Mouse (Mus musculus) lung, postnatal 14 days (tissue): Measurements from ENCODE around the gene Armh2.
A peak's percentile ranks its signal among the peaks of the same experiment; 100 is the strongest.

Experiments
- DNase-seq: peaks from one replicate; pipeline ENCODE4 v3.0.0; 2021

Gene Armh2

GRCm38 (mm10) chr13:24741028-24741427, at the start of gene Armh2:
Gene Armh2, plus strand, starts transcription at chr13:24741232.
- no peak for DNase-seq

DNA sequence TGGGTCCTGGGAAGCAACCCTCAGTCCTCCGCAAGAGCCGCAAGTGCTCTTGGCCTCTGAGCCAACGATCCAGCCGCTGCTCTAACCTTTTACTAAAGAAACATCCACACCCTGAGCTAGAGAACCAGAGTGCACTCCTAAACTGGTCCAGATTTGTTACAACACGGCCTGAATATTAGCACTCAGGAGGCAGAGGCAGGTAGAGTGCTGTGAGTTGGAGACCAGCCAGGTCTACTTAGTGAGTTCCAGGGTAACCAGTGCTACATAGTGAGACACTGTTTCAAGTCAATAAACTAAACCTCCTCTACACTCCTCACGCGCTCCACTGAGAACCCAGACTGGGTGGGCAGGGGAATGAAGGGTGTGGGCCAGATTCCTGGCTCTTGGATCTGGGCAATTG, 47.7 kb upstream of the Armh2 start:
- no peak for DNase-seq

DNA sequence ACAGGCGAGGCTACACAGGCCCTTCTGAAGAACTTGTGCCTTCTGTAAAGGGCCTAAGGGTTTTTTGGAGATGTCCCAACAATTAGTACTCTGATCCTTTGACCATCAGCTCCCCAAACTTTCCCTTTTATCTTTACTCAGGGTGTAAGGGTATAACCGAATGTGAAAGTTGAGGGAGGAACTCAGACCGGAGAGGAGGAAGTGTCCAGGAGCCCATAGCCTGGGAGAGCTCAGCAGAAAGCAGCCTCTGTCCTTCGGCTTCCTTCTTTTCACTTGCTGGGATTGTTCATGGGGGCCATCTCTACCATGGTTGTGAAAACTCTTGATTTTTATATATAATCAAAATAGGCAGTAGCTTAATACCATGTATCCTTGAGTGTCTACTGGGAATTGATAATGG, 42.3 kb upstream of the Armh2 start:
- no peak for DNase-seq

GRCm38 (mm10) chr13:24702128-24702527, 38.9 kb upstream of the Armh2 start:
- no peak for DNase-seq

DNA sequence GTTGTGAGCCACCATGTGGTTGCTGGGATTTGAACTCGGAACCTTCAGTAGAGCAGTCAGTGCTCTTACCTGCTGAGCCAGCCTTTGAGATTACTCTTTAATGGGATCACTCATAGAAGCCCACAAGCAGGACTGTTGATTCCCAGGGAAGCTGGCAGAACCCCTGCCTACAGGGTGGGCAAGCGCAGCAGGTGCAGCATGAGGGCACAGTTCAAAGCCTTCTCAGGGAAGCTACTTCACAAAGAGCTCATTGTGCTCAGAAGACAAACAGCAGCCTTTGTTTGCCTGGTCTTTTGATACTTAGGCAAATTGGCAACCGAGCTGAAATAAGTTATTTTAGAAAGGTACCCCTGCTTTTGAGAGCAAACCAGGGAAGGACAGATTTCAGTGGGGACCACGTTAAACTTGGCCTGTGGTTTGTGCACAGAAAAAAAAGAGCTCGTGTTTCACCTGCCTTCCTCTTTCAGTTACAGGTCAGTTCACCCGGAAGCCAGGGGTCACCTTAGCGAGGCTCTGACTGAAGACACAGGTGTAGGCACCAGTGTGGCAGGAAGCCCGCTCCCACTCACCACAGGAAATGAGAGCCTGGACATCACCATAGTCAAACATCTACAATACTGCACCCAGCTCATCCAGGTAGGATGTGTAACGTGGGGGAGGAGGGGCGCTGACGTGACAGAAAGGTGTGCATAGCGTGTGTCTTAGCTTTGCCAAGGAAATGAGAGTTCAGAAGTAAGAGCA, 31.2 kb upstream of the Armh2 start:
- DNase-seq, result no peak

- no peak for DNase-seq
Observed at GRCm38 (mm10) chr13:24710968-24711367, 30.1 kb upstream of the Armh2 start.

DNA sequence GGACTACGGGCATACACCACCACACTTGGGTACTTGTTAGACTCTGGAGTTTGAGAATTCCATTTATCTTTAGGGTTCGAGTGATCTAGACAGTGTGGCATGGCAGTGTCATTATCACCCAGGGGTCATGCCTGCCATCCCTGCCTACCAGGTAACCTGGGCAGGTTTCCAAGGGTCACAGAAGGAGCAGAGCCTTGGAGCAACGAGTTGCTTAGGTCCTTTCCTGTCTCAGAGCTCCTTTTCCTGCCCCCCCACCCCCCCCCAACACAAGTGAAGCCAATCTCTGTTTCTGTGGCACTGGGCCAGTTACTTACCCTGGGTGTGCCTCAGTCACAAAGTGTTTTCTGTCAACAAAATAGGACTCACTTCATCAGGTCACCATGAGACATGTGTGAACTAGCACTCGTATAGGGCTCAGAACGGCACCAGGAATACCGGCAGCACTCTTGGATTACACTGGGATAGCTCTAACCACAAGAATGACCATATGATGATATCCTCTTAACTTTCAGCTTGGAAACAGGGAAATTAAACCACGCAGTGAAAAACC, 28.4 kb upstream of the Armh2 start:
- DNase-seq, result no peak

- DNase-seq, result peak; percentile 91
Observed at GRCm38 (mm10) chr13:24713434-24714000, 27.5 kb upstream of the Armh2 start.

DNA sequence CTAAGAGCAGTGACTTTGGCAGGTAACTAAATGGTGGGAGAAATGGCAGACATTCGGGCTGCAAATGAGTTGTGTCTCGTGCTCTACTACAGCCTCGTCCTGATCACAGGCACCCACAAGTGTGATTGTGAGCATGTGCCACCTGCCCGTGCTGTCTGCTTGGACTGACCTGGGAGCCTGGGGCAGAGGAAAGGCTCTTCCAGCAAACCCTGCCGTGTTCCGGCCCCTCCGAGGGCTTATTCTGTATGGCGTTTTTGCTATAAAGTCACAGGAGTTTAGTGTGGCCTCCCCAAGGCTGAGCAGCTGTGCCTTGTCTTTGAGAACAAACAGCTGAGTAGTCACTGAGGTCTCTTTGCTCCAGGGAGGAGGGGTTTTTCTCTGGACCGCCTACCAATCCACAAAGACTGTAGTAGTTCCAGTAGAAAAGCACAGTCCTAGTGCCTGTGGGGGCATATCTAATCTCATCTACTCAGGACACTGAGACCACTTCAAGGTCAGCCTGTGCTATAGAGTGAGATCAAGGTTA, 26.6 kb upstream of the Armh2 start:
- no peak for DNase-seq

GRCm38 (mm10) chr13:24715601-24716000, 25.4 kb upstream of the Armh2 start:
- DNase-seq, result no peak

DNA sequence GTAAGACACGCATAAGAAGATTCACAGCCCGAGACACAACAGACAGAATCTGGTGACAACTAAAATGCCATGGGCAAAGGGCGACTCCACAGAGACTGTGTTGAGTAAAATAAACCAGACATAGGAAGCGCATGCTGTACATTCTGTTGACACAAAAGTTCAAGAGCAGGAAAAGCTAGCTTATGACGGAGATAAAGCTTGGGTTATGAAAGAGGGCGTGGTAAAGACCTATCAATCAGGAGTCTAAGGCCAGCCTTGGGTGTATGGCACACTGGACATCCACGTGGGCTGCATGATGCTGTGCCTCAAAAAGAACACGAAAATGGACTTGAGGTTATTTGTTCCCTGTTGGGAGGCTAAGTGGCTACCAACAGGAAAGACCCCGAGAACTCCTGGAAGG, 24.6 kb upstream of the Armh2 start:
- no peak for DNase-seq

GRCm38 (mm10) chr13:24717677-24718076, 23.4 kb upstream of the Armh2 start:
- no peak for DNase-seq

DNA sequence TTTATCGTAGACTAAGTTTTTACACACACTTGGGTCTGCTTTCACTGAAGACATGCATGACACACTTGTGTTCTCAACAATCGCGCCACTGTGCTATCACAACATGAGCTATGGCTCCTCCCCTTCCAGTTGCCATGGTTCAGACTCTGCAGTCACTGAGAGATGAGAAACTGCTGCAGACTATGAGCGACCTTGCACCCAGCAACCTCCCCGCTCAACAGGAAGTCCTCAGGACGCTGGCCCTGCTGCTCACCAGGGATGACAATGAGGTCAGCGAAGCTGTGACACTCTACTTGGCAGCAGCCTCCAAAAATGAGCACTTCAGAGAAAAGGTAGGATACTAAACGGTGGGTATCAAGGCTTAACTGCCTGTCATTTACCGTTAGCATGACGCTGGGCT, 19.5 kb upstream of the Armh2 start:
- DNase-seq, result no peak

DNA sequence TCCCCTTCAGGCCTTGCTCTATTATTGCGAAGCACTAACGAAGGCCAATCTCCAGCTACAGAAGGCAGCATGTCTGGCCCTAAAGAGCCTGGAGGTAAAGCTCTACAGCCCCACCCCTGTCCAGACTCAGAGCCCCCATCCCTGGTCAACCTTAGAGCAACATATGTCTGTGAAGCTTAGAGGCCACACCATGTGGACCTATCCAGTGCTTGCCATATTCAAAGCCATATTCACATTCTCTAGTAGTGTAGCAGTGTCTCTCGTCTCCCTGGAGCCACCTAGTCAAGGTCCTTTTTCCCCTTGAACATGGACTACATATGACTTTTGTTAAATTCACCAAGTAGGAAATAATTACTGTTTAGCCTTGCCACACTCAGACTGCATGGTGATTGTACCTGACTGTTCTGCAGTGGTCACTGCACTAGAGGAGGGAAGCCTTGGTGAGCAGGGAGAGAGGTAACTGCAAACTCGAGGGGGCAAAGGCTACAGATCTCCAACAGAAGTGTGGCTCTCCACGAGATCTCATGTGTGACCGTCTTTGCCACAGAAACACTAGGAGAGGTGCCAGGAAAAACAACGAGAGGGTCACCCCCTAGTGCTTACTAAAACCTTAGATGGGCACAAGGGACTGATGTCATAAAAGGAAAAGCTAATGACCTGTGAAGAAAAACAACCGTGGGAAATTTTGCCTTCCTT, 17.2 kb upstream of the Armh2 start:
- no peak for DNase-seq

DNA sequence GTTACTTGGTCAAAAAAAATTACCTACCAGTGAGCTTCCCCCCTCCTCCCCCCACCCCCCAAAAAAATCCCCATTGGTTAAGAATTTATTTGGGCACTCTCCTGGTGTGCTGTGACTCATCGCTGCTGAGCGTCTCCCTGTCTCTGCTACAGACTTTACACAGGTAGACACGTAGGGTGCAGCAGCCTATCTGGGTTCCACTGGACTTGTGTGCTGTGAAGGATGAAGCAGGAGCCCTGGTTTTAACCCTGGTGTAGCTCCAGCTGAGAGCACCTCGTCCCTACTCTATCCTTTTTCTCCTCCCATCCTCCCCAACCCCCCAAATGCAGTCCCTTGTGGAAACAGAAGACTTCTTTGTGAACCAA, 16.7 kb upstream of the Armh2 start:
- no peak for DNase-seq

DNA sequence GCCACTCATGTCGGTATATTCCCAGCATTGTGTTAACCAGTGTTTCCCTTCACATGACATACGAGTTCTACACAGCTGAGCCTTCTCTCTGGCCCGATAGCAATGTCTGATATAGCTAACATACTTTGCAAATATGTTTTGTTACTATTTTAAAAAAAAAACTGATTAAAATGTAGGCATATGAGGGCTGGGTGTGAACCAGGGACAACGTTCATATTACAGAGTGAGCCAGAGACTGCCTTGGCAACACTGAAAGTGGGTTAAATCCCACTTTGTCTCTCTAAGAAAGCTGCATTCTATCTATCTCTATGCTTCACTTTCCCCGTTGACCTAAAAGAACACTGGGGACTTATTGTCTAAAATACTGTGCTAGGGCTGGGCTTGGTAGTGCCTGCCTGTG, 11.9 kb upstream of the Armh2 start:
- DNase-seq, result no peak

DNA sequence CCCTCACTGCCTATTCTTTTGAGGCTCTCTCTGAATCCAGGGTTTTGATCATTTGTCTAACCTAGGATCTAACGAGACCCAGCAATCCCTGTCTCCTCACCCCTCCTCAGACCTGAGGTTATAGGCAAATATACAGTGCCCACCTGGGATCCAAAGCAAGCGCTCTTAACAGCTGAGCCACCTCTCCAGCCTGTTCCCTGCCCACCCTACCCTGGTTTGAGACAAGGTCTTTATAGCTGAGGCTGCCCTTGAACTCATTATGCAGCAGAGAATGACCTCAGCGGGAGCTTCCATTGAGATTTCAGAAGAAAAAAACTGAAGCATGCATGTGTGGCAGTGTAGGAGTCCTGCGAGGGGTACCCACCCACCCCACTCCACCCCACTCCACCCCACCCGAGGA, 6.5 kb upstream of the Armh2 start:
- DNase-seq, result no peak

DNA sequence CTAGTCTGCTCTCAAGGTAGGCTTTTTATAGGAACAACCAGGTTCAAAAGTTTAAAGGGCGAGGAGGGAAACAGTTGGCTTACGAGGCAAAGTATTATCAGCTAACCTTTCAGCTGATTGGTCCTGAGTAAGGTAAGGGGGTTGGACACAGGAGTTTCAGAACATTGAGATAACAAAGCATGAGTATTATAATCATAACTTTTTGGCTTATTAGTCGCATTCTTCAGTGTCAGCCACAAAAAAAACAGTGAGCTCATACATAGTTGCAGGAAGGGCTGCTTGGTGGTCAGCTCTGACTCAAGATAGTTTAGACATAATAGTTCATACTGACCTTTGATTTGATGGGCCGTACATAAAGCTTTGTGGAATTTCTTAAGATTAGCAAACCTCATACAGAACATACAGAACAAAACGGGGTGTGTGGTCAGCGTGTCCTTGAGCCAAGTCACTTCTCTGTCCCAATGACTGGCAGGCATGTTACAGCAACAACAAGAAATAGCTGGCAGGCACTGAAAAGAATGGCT, 5.4 kb upstream of the Armh2 start:
- DNase-seq, result no peak

DNA sequence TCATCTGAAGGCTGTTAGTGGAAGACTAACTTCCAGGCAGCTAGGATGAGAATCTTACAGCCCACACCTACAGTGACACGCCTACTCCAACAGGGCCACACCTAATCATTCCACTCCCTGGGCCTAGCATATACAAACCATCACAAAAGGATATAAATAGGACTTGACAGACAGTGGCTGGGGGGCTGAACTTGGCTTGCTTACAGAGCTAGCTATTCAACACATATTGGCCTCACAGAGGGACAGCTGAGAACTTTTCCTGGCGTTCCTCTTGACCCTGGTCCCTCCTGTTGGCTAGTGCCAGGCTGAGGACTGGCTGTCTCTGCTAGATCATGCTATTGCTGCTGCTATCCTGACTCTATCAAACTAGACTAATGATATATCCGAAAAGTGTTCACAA, 6.8 kb downstream of the Armh2 start:
- DNase-seq, result no peak

GRCm38 (mm10) chr13:24750807-24751206, 9.8 kb downstream of the Armh2 start:
- no peak for DNase-seq

DNA sequence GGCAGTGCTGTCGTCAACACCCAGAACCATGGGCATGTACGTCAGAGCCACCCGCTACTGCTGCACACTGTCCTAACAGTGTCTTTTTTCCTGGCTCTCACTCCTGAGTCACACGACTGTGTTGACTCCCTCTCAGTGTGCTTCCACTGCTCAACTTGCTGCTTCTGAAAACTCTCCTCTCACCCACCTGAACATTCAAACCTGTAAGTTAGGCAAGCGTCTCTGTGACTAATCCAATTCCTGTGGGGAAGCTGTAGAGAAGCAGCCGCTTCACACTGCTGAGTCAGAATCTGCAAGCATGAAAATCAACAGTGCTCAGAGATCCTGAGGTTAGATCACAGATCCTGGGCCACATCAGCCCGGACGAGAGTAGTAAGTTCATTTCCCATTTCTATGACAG, 10.4 kb downstream of the Armh2 start:
- DNase-seq, result no peak

DNA sequence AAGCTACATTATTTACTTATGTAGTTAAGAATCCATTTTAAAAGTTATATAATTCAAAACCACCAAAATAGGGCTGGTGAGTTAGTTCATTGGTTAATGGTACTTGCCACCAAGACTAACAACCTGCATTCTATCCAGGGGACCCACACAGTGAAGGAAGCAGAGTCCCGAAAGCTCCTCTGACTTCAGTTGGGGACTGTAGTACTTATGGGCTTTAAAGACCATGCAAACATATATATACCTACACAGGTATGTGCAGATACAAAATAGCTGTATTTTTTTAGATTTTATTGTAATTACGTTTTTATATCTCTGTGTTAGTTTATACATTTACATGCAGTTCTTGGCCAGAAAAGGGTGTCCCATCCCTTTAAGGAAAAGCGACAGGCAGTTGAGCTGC, 15.7 kb downstream of the Armh2 start:
- DNase-seq, result no peak

- DNase-seq, result no peak
Observed at GRCm38 (mm10) chr13:24757820-24758564, 17.0 kb downstream of the Armh2 start.
